Mouse (Mus musculus) left cerebral cortex, adult 18-20 months (tissue): Measurements from ENCODE around the gene Atp2b2. TPM values are rescaled to one million over a fixed set of nuclear protein-coding genes. Genes with fewer than 3 reads are reported as not detected.

Experiments used
- DNase-seq, 2 experiments: peaks; one replicate each; pipeline ENCODE4 v3.0.0; 2021 to 2022; ENCODE audit warnings: low spot score in 2 of 2, mixed read lengths in 1 of 2
- total RNA-seq, 2 experiments: library from RNA; stranded (reverse); gene quantifications; 2 replicates each; pipeline ENCODE4 v1.2.3; 2021

Gene Atp2b2
- total RNA-seq, 2 experiments from 2014 or later, result 569 to 617 TPM

- peak; percentile 54 to 65 for DNase-seq
Observed at GRCm38 (mm10) chr6:113891225-113891967, 151.0 kb downstream of the Atp2b2 start.

- no peak for DNase-seq
Observed at GRCm38 (mm10) chr6:113890858-113891213, 151.6 kb downstream of the Atp2b2 start.

GRCm38 (mm10) chr6:113890023-113890857, 152.2 kb downstream of the Atp2b2 start:
- no peak for DNase-seq

GRCm38 (mm10) chr6:113889180-113889579, 153.2 kb downstream of the Atp2b2 start:
- DNase-seq, result no peak

GRCm38 (mm10) chr6:113886886-113887285, 155.5 kb downstream of the Atp2b2 start:
- DNase-seq, result no peak

GRCm38 (mm10) chr6:113884806-113885205, 157.6 kb downstream of the Atp2b2 start:
- DNase-seq, result no peak

- DNase-seq, result no peak
Observed at GRCm38 (mm10) chr6:113883225-113883624, 159.2 kb downstream of the Atp2b2 start.

- DNase-seq, result peak; percentile 43 to 69
Observed at GRCm38 (mm10) chr6:113882396-113882795, 160.0 kb downstream of the Atp2b2 start.

- no peak for DNase-seq
Observed at GRCm38 (mm10) chr6:113881561-113882243, 160.7 kb downstream of the Atp2b2 start.

- no peak for DNase-seq
Observed at GRCm38 (mm10) chr6:113879366-113879765, 163.0 kb downstream of the Atp2b2 start.

- no peak for DNase-seq
Observed at GRCm38 (mm10) chr6:113878510-113879128, 163.8 kb downstream of the Atp2b2 start.

GRCm38 (mm10) chr6:113876585-113876984, 165.8 kb downstream of the Atp2b2 start:
- DNase-seq, result no peak

- DNase-seq, result no peak
Observed at GRCm38 (mm10) chr6:113875201-113875600, 167.2 kb downstream of the Atp2b2 start.

- no peak for DNase-seq
Observed at GRCm38 (mm10) chr6:113872654-113873053, 169.8 kb downstream of the Atp2b2 start.

GRCm38 (mm10) chr6:113870775-113871174, 171.6 kb downstream of the Atp2b2 start:
- no peak for DNase-seq

GRCm38 (mm10) chr6:113868552-113868951, 173.9 kb downstream of the Atp2b2 start:
- DNase-seq, result no peak

GRCm38 (mm10) chr6:113865699-113866098, 176.7 kb downstream of the Atp2b2 start:
- no peak for DNase-seq

GRCm38 (mm10) chr6:113864812-113865211, 177.6 kb downstream of the Atp2b2 start:
- peak; percentile 61 to 68 for DNase-seq

GRCm38 (mm10) chr6:113862955-113863354, 179.5 kb downstream of the Atp2b2 start:
- DNase-seq, result no peak

GRCm38 (mm10) chr6:113861938-113862337, 180.5 kb downstream of the Atp2b2 start:
- no peak for DNase-seq

GRCm38 (mm10) chr6:113861375-113861770, 181.0 kb downstream of the Atp2b2 start:
- DNase-seq, result no peak
